Mouse (Mus musculus): ENCODE data around the gene Pcdh7.

The Pcdh7 gene

DNA sequence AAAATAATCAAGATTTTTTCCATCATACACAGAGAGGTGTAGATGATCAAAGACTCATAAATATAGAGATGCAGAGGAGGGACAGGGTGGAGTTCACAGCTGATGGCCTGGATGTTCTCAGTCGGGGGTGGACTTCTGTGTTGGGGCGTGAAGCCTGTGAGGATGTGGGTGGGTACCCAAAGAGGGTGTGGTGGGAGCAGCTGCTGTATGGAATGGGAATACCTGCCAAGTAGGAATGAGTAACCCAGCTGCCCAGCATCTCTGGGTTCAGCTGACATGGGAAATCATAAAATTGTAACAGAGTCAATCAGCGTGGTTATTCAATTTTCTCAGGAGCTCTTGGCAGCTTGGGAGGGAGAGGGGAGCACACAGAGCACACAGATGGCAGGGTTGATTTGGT, 85.3 kb downstream of the Pcdh7 start:
- DNase-seq = no peak

DNA sequence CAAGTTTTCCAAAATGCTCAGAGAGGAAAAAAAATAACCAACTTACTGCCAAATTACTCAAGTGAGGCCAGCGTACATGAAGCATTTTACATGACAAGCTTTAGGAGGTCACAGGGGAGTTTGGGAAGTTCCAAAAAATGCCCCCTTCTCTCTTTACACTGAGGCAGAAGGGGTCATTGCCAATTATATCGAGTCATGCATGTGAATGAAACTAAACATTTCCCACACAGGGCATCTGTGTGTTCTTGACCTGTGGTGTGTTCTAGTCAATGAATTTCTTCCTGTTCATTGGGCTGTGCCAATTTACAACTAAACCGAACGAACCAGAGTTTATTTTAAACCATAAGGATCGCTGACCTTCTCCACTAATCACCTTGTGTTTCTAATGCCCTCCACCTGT, 86.1 kb downstream of the Pcdh7 start:
- DNase-seq = no peak

DNA sequence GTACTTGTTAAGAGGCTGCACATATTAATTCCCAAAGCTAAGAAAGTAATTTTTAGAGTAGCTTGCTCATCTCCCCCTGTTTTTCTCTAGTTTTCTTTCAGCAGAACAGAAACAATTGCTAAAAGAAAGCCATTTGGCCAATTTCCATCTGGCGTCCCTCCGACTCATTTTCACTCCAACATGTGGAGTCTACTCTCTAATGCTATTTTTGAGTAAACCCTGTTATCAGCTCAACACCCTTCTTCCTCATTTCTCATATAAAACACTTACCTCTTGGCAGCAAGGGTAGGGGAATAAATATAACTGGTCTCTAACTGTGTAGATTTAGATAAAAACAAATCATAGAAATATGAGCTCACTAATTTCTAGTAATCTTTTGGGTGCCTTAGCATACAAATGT, 89.6 kb downstream of the Pcdh7 start:
- no peak for DNase-seq

DNA sequence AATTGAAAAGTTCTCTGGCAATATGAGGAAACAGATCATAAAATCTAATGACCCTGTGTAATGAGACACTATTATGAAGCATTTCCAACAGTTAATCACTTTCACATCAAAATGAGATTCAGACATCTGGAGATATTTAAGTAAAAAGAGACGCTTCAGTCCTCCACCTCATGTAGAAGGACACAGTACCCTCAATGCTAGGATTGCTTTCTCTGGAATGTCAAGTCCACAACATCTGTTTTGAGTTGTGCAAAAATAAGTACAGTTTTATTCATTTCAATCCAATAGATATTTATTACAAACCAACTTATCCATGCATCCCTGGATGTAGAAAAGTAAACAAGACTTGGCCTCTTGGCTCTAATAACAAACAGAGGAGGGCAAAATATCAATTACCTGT, 92.9 kb downstream of the Pcdh7 start:
- no peak for DNase-seq

DNA sequence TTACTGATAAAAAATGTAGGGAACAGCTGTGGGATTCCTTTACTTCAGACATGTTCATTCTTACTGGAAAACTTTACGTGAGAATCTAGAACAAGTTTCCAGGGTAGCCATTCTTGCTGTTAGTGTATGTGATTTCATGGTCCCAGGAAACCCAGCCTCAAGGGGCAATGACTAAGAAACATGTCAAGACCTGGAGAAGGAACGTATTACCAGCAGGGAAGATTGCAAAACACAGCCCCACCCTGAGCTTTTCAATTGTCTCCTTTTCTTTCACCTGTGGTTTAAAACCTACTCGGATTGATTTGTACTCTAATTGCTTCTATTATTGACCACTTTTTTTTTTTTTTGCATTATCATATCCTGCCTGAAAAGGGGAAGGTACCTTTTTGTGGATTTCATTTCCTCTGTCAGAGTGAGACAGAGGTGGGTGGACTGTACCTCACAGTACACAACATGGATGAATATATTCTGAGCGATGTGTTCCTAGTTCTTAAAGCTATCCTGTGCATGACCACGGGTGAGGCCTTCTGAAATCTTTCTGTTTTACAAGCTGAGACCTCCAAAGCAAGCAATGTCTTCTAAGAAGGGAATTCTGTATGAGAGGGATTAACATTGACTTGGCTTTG, 98.3 kb downstream of the Pcdh7 start:
- no peak for DNase-seq

DNA sequence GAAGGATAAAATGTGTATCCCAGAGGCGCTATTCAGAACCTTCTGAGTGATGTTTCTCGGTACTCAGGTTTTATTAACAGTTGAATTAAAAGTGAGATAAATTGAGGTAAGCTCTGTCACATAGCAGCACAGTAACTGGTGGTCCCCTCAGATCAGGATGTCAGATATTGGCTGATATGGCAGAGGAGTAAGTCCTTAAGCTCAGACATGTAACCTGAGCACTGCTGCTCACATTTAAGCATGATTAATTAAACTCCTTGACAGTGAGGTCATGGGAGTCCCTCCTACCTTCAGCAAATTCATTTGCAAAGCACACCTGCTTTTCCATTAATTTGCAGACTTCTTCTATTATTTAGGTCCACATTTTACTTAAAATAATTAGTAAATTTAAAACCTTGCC, 102.0 kb downstream of the Pcdh7 start:
- no peak for DNase-seq

DNA sequence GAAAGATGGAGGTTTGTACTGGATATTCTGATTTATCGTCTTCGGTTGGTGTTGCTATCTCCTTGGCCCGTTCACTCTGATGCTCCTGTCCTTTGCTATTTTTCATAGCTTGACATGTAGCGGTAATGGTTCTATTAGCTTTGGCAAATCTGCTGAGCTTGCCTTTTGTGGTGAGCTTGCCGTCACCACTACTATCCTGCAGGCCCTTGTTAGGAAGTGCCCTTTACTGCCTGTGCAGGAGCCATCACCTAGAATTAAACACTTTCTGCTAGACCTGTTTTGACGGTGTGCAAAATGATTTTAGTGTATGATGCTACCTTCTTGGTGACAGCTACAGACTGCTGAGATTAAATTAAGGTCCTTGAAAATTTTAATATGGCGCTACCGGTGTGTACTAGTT, 103.3 kb downstream of the Pcdh7 start:
- DNase-seq = no peak

DNA sequence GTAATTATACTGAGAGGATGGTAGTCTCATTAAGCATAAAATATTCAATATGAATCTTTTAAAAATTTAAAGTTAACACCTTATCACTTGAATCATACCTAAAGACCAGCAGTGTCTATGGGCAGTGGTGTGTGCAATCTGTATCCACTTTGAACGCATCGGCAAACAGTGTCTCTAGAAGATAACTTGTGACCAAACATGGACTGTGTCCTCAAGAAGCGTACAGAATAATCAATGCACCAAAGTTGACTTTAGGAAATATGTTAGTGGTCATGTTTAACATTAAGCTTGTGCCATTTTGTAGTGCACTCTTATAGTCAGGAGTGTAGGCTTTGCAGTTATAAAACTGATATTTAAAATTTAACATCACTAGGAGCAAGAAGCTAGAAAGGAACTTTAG, 110.7 kb downstream of the Pcdh7 start:
- DNase-seq = no peak

DNA sequence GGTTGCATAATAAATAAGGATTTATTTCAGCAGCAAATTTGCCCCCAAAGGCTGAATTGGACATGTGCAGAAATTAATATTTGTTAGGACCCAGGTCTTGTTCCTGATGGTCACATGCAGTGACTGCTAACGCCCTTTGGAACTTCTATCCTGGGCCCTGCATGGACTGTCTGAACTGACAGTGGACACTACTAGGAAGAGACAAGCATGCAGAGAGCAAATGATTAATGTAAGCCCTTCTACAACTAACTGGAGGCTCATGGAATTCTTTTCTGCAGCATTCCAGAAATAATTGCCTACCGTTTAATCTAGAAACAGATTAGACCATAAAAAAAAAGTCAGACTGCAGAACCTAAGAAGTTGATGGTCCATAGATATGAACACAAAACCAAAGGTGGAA, 119.4 kb downstream of the Pcdh7 start:
- DNase-seq = no peak

DNA sequence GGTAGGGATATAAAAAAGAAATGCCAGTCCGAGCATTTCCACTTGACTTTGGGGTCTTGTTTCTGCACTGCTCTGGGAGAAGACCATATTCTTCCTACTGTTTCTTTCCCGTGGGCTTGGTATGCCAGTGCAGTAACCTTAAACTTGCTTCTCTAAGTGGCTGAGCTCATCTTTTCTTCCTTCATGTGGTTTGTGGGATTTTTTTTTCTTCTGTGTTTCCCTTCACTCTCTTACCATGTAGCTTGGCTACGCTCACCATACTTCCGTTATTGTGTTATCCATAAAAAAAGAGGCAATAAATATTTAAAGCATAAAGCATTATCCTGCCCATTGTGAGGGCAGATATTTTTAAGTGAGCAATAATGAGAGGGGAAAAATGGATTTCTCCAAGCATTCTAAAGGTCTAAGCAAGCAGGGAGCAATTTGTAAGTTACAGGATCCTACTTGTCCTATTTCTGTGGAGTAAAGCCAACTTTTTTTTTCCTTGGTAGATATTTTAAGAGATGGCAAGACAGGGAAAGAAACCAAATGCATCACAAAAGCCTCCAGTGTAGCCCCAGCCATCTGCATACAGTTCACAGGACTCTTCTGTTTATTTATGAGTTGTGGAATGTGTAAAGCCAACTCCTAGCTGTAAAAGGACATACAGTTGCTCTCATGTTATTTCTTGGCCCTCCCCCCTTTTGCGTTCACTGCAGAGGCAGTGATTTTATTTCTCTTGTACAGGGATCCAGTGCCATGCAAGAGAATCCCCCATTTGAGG, 123.8 kb downstream of the Pcdh7 start:
- no peak for DNase-seq

DNA sequence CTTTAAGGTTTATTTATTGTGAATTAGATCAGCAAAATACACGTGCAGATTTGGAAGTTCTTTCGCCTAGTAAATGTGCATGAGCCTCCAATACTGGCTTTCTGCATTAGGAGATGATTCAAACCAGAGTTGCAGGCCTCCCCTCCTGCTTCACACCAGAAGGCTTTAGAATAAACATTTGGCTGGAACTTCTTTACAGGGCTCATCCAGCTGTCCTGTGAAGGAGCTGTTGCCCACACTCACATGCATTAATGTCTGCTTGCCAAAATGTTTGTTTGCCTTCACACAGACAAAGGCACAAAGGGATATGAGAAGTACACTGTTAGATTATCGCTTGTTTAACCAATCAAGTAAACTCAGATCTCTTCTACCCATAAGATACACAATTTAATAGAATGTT, 129.7 kb downstream of the Pcdh7 start:
- DNase-seq = no peak

DNA sequence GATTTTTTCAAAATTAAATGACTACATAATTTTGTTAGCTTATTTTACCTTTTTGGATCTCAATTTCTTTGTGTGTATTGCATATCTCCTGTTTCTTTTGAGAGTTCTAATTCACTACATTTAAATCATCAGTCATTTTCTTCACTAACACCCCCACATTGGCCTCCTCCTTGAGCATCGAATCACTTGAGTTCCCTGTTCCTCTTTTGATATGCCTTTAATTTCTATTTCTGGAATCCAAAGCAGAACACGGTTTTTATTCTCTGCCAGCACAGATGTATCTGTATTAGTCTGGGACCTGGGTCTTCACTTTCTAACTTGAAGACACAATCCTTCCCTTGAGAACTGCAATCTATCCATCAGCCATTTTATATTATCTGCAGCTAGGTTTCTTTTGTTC, 132.3 kb downstream of the Pcdh7 start:
- no peak for DNase-seq

DNA sequence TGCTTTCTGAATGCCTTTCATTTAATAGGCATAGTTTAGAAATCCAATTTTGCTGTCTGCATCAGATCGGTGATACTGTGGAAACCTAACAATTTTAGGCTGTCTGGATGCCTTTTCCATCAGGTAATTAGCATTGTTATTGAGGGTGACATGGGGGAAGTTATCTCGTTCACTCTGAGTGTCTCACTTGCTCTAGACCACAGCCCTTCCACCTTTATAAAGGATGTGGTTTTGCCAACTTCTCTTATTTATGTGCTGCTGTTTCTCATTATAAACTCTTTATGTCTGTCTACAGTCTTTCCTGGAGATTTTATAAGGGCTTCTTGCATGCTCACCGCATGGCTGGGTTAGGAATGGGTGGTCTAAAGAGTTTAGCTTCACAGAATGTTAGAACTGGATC, 139.5 kb downstream of the Pcdh7 start:
- no peak for DNase-seq

DNA sequence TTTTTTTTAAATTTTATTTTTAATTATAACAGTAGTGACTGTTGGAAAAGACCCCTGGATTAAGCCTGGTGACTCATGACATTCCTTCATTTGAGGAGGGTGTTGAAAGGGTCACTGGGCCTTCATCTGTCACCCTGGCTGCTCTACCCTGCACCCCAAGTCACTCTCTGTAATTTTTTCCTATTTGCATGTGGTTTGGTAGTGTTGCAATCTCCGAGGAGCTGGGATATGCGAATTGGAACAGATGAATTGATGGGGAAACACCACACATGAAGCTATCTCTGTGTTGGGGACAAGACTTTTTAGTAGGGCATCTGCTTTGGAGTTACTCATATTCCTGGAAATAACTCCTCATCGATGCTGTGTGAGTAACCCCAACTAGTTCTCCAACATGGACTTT, 146.5 kb downstream of the Pcdh7 start:
- no peak for DNase-seq

DNA sequence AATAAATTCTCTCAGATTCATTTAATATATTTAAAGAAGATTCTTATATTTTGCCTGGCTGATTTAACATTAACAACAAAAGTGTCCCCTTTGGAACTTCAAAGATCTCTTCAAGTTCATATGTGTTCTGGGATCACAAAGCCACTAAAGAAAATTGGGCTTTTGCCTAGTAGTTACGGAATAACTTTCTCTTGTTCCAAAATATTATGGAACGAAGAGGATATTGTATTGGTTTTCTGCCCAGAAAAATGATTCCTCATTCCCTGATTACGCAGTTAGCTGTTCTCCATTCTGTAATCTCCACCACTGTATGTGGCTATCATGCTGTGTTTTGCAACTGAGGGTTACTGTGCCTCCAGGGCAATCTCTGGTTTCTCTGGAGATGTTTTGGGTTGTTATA, 147.5 kb downstream of the Pcdh7 start:
- no peak for DNase-seq

DNA sequence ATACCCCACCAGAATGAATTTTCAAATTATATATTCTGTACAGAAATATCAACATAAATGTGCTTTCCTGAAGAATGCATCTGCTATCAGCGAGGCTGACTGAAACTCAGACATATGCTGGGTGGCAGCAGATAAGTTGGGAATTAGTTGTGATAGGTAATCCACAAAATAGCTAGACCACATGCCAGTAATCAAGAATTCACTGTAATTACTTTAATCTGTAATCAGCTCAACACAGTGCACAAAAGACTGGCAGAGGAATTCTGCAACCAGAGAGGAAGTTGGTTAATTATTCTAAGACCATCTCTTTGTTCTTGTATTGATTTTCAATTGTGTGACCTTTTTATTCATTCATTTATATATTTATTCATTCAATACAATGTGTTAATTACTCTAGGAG, 148.3 kb downstream of the Pcdh7 start:
- DNase-seq = no peak

DNA sequence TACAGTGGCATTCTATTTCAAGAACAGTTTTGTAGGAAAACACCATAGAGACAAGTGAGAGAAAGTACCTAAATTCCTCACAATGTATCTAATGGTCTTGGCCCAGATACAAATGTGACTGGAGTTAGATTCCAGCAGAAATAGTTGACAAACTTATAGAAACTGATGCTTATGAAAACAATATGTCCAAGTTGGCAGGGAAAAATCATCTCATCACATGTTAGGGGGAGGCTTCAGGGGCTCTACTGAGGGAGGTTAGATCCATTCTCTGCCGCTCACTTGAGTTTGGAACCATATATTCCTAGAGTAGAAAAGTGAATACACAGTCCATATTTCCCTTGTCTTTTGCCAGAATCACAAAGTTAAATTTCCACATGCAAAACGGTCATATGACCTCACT, 150.1 kb downstream of the Pcdh7 start:
- DNase-seq = no peak

DNA sequence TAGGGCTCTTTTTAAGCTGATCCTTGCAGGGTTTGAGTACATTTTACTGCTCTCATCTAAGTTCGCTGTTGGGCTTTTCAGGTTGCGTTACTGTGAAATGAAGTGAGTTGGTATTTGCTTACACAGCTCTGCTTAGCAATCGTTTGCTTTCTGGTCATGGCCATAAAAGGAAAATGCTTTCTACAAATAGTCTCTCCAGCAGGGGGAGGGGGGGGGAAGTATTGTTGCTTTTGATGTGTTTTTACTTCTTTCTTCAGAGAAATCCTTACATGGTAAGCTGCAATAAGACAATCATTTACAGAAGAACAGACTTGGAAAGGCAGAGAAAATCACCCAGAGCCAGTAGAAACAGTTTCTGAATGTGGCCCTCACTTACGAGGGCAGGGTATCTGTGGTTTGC, 150.9 kb downstream of the Pcdh7 start:
- no peak for DNase-seq

DNA sequence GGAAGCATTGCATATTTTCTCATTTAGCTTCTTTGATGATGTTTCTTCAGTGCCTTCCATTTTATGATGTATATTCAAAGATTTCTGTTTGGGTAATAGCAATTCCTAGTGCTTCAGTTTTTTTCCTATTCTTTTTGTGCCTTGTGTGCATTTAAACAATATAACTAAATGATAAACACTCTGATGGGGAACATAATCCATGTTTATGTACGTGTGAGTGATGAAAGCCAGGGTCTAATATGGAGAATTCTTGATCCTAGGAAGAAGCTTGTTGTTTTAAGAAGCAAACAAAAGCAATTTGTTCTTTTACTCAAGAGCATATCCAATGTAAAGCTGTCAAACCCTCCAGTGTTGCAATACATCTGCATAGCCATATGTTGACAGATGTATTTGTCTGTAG, 153.0 kb downstream of the Pcdh7 start:
- DNase-seq = no peak

DNA sequence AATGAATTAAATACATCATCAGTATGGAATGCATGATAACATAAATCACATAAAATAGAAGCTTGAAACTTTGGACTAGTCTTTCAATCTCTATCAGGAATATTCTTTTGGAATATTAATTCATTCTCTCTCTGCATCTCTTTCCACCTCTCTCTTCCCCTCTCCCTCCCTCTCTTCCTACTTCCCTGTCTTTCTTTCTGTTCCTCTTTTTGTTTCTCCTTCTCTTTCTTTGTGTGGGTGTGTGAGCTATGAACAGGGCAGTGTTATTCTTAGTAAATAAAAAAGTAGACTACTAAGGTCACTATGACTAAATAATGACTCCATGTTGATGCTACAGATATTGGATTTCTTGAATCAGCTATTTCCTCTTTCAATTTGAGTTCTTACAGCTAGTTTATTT, 167.2 kb downstream of the Pcdh7 start:
- no peak for DNase-seq

DNA sequence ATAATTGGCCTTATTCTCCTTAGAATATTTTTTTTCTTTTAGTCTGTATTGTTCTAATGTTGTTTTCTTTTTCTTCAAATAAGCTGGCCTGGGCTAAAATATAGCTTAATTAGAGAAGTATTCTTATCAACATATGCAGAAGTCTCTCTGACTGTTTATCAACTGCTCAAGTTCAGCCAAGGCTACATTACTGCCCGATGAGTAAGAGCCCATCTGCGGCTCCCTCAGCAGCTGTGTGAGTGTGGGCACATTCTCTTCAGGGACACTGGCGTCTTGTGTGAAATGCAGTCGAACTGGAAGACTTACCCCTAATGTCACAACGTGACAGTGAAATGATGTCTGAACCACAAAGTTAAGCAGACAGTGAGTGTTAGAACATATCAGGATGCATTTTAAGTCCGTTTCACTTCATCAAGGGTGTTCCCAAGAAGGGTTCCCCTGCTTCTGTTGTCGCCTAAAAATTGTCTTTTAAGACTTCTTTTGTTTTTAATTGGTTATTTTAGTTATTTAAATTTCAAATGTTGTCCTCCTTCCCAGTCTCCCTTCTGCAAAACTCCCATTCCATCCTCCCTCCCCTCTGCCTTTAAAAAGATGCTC, 181.3 kb downstream of the Pcdh7 start:
- no peak for DNase-seq

DNA sequence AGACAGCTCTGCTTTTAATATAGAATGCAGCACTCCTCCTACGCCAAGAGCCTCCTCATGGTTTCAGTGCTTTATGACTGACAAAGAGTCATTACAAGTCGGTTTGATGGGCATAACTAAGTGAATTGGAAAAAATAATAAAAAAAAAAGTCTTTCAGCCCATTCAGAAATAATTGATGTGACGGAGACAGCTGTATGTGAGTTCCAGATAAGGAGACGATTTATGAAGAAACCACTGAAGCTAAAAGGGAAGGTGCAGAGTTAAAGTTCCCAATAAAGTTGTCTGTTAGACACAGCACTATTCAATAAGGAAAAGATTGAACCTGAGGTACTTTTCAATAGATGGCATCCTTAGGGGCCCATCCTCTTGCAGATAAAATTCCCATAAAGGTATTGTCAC, 189.5 kb downstream of the Pcdh7 start:
- DNase-seq = no peak

DNA sequence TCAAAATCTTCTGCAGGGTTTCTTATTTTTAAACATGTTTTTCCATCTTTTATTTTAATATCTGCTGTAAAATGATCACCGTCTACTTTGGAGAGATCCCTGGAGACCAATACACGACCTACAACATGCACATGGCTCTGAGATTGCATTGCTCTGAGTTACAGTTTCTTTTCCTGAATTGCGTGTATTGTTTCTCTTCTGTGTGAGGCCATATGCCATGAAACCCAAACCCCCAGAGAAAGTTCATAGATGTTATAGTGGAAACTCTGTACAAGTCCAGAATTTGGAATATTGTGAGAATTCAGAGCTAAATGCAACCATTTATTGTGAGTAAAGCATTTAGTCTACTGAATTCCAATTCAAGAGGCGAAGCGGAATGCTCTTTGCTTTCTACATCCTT, 203.4 kb downstream of the Pcdh7 start:
- no peak for DNase-seq

DNA sequence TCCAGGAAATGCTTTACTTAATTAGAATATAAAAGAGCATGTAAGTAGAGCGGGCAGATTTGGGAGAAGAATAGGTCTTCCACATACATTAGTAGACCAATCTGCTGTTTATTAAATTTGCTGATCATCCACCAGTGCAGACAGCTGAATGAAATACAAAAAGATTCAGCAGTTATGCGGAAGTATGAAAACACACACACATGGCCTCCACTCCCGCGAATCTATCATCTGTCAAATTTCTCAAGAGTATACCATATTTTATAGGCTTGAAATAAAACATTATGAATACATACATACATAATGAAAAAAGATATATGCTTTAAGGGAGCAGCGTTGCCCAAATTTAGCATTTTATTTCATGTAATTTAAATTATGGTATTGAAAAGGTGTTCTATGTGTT, 213.6 kb downstream of the Pcdh7 start:
- no peak for DNase-seq

DNA sequence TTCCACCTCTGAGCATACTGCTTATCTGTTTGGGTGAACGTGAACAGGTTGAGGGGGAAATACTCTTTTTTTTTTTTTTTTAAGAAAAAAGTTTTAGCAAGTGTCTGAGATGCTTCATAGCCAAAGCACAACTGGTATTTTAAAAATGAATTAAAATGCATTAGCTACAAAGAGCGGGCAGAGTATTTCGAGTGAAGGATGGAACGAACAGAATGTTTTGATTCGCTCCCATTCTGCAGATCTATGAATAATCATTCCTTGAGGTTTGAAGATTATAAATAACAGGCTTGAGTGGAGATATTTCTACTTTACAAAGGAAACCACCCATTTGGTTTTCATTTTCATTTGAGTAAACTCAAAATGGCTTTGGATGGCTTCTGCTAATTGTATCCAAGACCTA, 214.0 kb downstream of the Pcdh7 start:
- DNase-seq = no peak

Data from cerebellum, postnatal 36 days (tissue).